Mouse (Mus musculus): ENCODE measurements around the gene E030018B13Rik. TPM values are rescaled to one million over a fixed set of nuclear protein-coding genes. Genes with fewer than 3 reads are reported as not detected.

The E030018B13Rik gene
- polyA plus RNA-seq, 1 experiment from 2014 or later, result 0.20 TPM

DNA sequence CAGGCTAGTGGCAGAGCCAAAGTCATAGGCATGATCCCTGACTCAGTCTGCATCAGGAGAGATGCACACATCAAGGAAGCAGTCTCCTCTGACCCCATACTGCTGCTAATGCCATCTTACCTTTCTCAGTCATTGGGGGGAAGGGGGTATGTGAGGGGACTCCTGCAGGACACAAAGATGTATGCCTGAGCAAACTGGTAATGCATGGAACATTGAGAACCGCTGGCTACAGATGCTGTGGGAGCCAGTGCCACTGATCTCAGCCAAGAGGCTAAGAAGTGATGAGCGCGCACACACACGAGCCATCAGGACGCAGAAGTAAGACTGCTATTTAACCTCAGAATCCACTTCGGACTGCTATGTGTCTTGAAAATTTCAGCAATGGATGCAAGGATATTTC lies 18.5 kb upstream of the E030018B13Rik start:
- Histone ChIP-seq H3K27me3 (no peaks in the 10 kb centered on the region), H3K36me3 (no peaks in the 10 kb centered on the region), H3K9ac (no peak overlapping the region), H3K9me3 (replicated peaks) (no peaks in the 10 kb centered on the region), H3K4me3 (no peak overlapping the region), H3K4me1 (replicated peaks) (peaks cover 52% of the 10 kb centered on the region), H3K4me2 (no peak overlapping the region), H3K27ac (peak overlapping the region; percentile 96; the same call in 1 of the 2 replicates)
- 91% methylated on average over 6 of the region's 6 CpGs for WGBS
- ATAC-seq (replicated peaks; ENCODE audit: insufficient number of reproducible peaks, insufficient read depth, low FRiP score, low read depth), result no peak

DNA sequence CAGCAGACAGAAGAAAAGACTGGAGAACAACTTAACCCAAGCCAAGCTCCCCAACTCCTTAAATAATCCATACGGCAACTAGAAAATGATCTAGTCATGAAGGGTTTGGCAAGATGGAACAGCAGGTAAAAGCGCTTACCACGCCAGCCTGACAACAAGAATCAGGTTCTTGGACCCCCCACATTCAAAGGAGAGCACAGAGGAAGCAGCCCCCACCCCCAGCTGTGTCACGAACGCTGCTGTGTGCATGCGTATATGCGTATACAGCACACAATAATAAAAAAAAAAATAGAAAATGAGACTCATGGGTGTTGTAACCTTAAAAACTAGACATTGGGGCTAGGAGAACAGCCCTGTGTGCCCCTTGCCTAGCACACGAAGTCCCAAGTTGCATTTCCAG lies 16.7 kb upstream of the E030018B13Rik start:
- Histone ChIP-seq H3K4me2 (no peak overlapping the region), H3K27ac (no peak overlapping the region), H3K9ac (no peak overlapping the region), H3K9me3 (replicated peaks) (no peaks in the 10 kb centered on the region), H3K36me3 (no peaks in the 10 kb centered on the region), H3K27me3 (no peaks in the 10 kb centered on the region), H3K4me3 (no peak overlapping the region), H3K4me1 (replicated peaks) (peaks cover 56% of the 10 kb centered on the region)
- WGBS, result 89% methylated on average over 8 of the region's 8 CpGs
- no peak for ATAC-seq (replicated peaks; ENCODE audit: insufficient number of reproducible peaks, insufficient read depth, low FRiP score, low read depth)

DNA sequence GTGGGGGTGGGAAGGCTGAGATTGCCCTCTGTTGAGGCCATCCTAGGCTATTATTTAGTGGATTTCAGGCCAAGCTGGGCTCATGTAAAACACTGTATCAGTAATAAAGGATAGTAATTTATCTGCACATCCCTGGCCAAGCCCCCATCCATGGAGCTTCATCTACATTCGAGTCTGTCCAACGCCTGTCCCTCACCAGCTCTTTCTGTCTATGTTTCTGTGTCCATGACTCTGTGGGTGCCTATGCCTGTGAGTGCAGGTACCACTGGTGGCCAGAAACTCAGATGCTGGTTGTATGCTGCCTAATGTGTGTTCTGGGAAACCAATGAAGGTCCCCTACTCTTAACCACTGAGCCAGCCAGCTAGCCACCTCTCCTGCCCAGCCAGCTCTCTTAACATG lies 16.2 kb upstream of the E030018B13Rik start:
- Histone ChIP-seq H3K27me3 (no peaks in the 10 kb centered on the region), H3K36me3 (no peaks in the 10 kb centered on the region), H3K4me1 (replicated peaks) (peaks cover 56% of the 10 kb centered on the region), H3K27ac (no peak overlapping the region), H3K4me3 (no peak overlapping the region), H3K9ac (no peak overlapping the region), H3K4me2 (no peak overlapping the region), H3K9me3 (replicated peaks) (no peaks in the 10 kb centered on the region)
- ATAC-seq (replicated peaks; ENCODE audit: insufficient number of reproducible peaks, insufficient read depth, low FRiP score, low read depth), result no peak
- WGBS, result 94% methylated on average over 2 of the region's 2 CpGs

DNA sequence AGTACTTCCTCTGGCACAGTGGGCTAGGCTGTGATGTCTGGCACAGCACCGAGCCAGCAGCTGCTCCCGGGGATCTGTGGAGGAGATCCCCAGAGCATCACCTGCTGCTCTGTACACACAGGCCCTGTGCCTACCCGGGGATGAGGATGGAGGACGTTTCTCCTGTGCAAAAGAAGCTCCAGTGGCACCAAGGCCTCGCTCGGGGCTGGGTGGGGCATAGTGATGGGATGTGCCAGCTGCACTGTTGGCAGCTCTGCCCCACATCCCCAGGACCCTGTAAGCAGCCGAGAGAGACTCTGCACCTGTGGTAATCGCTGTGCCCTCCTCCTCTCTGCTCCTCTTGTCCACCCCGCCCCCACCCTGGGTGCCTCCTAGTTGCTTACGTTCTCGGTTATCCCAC lies 15.3 kb upstream of the E030018B13Rik start:
- Histone ChIP-seq H3K9me3 (replicated peaks) (no peaks in the 10 kb centered on the region), H3K27me3 (no peaks in the 10 kb centered on the region), H3K4me2 (no peak overlapping the region), H3K4me3 (no peak overlapping the region), H3K36me3 (no peaks in the 10 kb centered on the region), H3K4me1 (replicated peaks) (peaks cover 52% of the 10 kb centered on the region), H3K9ac (no peak overlapping the region), H3K27ac (no peak overlapping the region)
- ATAC-seq (replicated peaks; ENCODE audit: insufficient number of reproducible peaks, insufficient read depth, low FRiP score, low read depth), result no peak
- 82% methylated on average over 11 of the region's 11 CpGs for WGBS

DNA sequence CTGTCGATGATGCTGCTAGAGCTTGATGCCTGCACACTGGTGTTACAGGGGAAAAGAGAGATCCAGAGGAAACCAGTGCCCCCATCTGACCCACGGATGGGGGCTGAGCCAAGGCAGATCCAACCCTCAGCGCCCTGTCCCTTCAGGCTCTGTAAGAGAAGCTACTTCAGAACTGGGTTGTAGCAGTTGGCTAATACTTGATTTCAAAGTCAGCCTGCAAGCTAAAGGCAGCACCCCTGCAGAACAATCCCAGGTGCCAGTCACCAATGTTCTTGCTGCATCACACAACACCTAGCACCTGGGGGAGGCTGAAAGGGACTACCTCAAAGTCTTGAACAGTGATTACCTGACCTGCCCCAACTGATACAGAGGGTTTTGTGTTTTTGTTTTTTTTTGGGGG lies 14.7 kb upstream of the E030018B13Rik start:
- Histone ChIP-seq H3K36me3 (no peaks in the 10 kb centered on the region), H3K4me3 (no peak overlapping the region), H3K9ac (no peak overlapping the region), H3K27ac (no peak overlapping the region), H3K4me2 (no peak overlapping the region), H3K27me3 (no peaks in the 10 kb centered on the region), H3K4me1 (replicated peaks) (peaks cover 47% of the 10 kb centered on the region), H3K9me3 (replicated peaks) (no peaks in the 10 kb centered on the region)
- no peak for ATAC-seq (replicated peaks; ENCODE audit: insufficient number of reproducible peaks, insufficient read depth, low FRiP score, low read depth)
- WGBS, result 70% methylated on average over 3 of the region's 3 CpGs

DNA sequence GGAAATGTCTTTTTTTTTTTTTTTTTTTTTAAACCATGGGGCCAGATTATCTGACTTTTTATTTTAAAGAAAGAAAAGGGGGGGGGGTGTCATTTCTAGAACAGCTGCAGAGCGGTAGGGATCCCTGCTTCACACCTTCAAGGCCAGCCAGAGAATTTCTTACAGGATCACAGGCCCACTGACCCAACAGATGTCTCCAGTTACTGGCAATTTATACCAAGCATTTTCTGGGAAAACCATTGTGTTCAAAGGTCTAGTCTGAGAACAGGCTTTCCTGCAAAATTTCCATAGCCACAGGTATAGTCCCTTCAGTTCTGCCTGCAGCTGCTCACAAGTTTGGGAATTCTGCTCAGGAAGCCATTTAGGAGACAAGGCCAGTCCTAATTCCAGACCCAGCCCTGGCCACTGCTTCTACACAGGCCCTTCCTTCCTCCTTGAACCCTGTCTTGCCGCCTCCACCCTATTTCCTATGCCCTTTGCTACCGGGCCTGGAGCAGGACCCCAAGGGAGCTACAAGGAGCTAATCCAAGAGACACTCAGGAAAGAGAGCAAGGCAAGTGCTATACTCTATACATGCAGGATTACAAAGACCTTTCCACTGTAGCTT lies 13.9 kb upstream of the E030018B13Rik start:
- ATAC-seq (replicated peaks; ENCODE audit: insufficient number of reproducible peaks, insufficient read depth, low FRiP score, low read depth), result no peak

DNA sequence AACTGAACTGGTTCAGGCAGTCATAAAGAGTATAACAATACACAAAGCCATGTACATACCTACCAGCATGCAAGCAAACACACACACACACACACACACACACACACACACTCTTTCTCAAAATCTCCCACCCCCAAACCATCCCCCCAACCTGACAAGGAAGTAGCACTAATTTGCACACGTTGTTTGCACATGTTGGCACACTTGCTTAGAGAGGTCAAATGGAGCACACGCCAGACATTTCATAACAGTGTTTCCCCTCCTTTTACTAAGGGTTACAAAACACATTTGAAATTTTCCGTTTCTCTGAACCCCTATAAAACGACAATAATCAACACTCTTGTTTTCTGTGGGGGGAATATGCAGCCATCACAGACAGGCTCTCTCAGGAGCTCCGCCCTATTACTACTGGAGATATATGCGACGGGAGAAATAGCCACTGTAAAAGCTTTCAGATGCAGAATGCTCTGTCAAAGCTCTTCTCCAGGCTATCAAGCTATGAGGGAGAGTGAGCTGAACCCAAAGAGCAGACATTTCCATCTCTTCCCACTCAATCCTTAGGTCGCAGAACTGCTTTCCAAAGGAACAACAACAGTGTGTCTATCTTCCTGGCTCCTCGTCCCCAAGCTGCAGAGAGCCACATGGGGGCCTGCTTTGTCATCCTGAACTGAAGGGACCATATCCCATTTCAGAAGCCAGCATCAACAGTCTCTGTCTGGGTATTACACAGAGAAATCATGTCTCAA lies 12.8 kb upstream of the E030018B13Rik start:
- Histone ChIP-seq H3K4me3 (no peak overlapping the region), H3K4me2 (no peak overlapping the region), H3K4me1 (replicated peaks) (peaks cover 45% of the 10 kb centered on the region), H3K27me3 (no peaks in the 10 kb centered on the region), H3K27ac (no peak overlapping the region), H3K36me3 (no peaks in the 10 kb centered on the region), H3K9ac (no peak overlapping the region), H3K9me3 (replicated peaks) (no peaks in the 10 kb centered on the region)
- WGBS, result 64% methylated on average over 9 of the region's 9 CpGs
- ATAC-seq (replicated peaks; ENCODE audit: insufficient number of reproducible peaks, insufficient read depth, low FRiP score, low read depth), result no peak

More for the DNA sequence above, 13.9 kb upstream of the E030018B13Rik start:
- H3K4me3 ChIP-seq, result no peak overlapping the region
- peaks cover 40% of the 10 kb centered on the region for H3K4me1 ChIP-seq (replicated peaks)
- WGBS, result 47% methylated on average over 3 of the region's 3 CpGs
- H3K27ac ChIP-seq, result no peak overlapping the region
- no peak overlapping the region for H3K4me2 ChIP-seq
- H3K9me3 ChIP-seq (replicated peaks), result no peaks in the 10 kb centered on the region
- no peak overlapping the region for H3K9ac ChIP-seq
- no peaks in the 10 kb centered on the region for H3K36me3 ChIP-seq
- no peaks in the 10 kb centered on the region for H3K27me3 ChIP-seq

DNA sequence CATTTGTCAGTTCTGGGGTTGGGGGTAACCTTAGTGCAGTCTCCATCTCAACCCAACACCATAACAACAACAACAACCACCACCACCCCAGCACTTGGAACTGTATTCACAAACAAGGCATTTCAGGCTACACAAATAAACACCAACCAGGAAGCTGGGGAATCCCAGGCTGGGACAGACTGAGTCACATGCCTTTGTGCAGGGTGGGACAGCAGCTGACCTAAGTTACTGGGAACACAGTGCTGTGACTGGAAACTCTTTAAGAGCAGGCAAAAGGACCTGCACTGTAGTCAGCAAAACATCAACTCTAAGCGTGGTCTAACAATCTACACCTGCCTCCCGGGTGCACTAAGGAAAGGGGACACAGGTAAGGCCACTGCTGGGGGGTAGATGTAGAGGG lies 11.5 kb upstream of the E030018B13Rik start:
- no peaks in the 10 kb centered on the region for H3K27me3 ChIP-seq
- no peak overlapping the region for H3K9ac ChIP-seq
- no peak overlapping the region for H3K4me3 ChIP-seq
- peak overlapping the region; percentile 27; the same call in 1 of the 2 replicates for H3K27ac ChIP-seq
- no peaks in the 10 kb centered on the region for H3K9me3 ChIP-seq (replicated peaks)
- H3K36me3 ChIP-seq, result no peaks in the 10 kb centered on the region
- H3K4me2 ChIP-seq, result no peak overlapping the region
- peaks cover 54% of the 10 kb centered on the region for H3K4me1 ChIP-seq (replicated peaks)
- 76% methylated on average over 2 of the region's 2 CpGs for WGBS
- no peak for ATAC-seq (replicated peaks; ENCODE audit: insufficient number of reproducible peaks, insufficient read depth, low FRiP score, low read depth)

DNA sequence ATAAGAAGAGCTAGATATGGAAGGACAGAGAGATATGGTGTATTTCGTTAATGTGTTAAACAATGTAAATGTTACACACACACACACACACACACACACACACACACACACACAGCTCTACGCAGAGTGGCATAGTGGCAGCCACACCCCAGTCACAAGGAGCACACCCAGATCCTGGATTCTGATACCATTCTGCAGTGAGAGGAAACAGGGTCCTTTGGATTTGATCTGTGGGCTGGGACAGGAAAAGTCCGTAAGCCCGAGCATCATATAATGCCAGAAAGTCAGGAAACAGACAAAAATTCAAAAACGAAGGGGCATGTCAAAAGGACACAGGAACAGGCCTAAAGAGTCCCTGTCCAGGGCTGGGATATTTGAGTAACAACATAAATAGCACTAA lies 11.0 kb upstream of the E030018B13Rik start:
- Histone ChIP-seq H3K27me3 (no peaks in the 10 kb centered on the region), H3K4me1 (replicated peaks) (peaks cover 55% of the 10 kb centered on the region), H3K9me3 (replicated peaks) (no peaks in the 10 kb centered on the region), H3K4me3 (no peak overlapping the region), H3K4me2 (no peak overlapping the region), H3K27ac (peak overlapping the region; percentile 27; the same call in 1 of the 2 replicates), H3K36me3 (no peaks in the 10 kb centered on the region), H3K9ac (no peak overlapping the region)
- no peak for ATAC-seq (replicated peaks; ENCODE audit: insufficient number of reproducible peaks, insufficient read depth, low FRiP score, low read depth)
- WGBS, result 70% methylated on average over 5 of the region's 5 CpGs

DNA sequence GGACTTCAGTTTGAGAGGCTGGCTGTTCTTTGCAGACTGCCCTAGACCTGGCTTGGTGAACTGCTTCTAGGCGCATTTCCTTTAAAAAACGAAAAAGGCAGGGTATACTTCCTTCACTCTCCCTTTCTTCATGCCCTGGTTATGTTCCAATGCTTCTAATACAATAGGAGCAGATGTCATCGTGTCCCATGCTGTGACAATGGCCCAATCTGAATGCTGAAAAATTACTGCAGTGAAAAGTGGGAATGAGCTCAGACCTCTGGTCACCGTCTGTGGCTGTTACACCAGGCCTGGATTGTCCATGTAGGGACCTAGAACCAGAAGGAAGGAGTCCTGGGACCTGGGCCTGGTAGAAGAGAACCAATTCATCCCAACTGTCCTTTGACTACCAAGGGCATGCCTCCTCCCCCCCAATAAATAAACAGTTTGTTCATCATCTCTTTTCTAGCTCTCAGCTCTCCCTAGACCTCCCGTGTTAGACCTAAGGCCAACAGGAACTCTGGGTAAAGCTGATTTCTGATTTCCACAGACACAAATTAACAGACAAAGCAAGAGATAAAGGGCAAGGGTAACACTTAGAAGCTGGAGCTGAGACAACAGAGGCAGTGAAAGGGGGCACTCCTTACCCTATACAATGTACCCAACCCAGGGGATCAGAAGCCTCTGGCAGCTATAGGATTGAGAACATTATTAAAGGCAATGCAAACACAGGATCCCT lies 8.7 kb upstream of the E030018B13Rik start:
- H3K4me3 ChIP-seq, result no peak overlapping the region
- no peaks in the 10 kb centered on the region for H3K36me3 ChIP-seq
- peak overlapping the region; percentile 60 for H3K27ac ChIP-seq
- 74% methylated on average over 5 of the region's 5 CpGs for WGBS
- no peaks in the 10 kb centered on the region for H3K27me3 ChIP-seq
- H3K9me3 ChIP-seq (replicated peaks), result no peaks in the 10 kb centered on the region
- H3K4me1 ChIP-seq (replicated peaks), result peaks cover 68% of the 10 kb centered on the region
- no peak for ATAC-seq (replicated peaks; ENCODE audit: insufficient number of reproducible peaks, insufficient read depth, low FRiP score, low read depth)
- no peak overlapping the region for H3K9ac ChIP-seq
- no peak overlapping the region for H3K4me2 ChIP-seq

DNA sequence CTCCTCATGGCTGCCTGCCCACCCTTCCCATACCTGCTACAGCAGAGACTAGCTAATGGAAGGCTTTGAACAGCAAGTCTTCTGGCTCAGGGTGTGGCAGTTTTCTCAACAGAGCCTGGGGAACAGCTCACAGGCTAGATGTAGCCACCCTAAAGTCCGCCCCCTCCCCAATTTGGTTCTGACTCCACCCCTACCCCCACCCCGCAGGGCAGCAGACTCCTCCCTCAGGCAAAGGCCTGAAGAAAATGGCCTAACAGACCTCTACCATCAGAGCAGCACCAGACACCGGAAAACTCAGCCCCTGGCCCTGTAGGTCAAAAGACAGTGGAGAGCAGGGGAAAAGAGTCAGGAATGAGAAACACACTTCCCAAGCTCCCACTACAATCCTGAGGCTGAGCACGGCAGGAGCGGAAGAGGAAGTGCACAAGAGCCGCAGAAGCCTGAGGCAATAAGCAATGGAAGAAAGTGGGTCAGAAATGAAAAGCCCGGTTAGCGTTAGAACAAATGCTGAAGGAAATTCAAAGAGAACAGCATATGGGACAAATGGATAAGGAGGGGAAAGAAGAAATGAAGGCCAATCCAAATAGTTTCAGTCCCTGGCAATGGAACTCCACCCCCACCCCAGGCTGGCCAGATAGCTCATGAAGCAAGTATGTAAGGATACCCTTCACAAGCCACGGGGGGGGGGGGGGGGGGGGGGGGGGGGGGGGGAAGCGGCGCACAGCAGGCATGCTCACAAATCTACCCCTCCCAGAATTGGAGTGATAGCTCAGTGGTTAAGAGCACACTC lies 8.0 kb upstream of the E030018B13Rik start:
- H3K27ac ChIP-seq, result peak overlapping the region; percentile 60
- H3K4me2 ChIP-seq, result no peak overlapping the region
- H3K9me3 ChIP-seq (replicated peaks), result no peaks in the 10 kb centered on the region
- peaks cover 66% of the 10 kb centered on the region for H3K4me1 ChIP-seq (replicated peaks)
- no peaks in the 10 kb centered on the region for H3K27me3 ChIP-seq
- no peaks in the 10 kb centered on the region for H3K36me3 ChIP-seq
- 26% methylated on average over 9 of the region's 11 CpGs for WGBS
- no peak for ATAC-seq (replicated peaks; ENCODE audit: insufficient number of reproducible peaks, insufficient read depth, low FRiP score, low read depth)
- H3K4me3 ChIP-seq, result no peak overlapping the region
- H3K9ac ChIP-seq, result no peak overlapping the region
